Mouse (Mus musculus): ENCODE measurements around the gene Orc5.
A peak's percentile ranks its signal among the peaks of the same experiment; 100 is the strongest.

Gene Orc5

DNA sequence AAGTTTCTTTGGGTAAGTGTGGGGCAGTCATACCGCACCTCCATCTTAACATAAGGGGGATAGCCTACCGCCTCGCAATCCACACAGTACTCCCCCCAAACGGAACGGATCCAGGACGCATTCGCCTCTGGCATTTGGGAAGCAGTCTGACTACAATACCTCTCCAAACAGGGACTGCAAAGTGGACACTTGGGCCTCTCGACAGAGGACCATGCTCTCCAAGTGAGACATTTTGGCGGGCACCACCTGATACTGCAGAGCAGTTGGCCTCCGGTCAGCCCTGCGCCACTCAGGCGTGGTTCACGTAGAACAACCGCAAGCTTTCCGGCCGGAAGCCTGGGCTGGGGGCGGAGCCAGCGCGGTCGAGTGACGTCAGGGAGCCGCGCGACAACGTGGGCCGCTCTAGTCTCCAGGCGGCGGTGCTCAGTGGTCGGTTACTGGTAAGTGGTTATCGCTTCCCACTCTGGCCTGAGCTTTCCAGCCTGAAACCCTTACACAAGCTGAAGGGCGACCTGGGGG, at the start of gene Orc5:
Orc5 (minus strand) TSS at position 397 of the 519 bp plus-strand sequence.
- DNase-seq (ENCODE audit: low spot score in 2 of 2): peak; percentile 83 to 92

DNA sequence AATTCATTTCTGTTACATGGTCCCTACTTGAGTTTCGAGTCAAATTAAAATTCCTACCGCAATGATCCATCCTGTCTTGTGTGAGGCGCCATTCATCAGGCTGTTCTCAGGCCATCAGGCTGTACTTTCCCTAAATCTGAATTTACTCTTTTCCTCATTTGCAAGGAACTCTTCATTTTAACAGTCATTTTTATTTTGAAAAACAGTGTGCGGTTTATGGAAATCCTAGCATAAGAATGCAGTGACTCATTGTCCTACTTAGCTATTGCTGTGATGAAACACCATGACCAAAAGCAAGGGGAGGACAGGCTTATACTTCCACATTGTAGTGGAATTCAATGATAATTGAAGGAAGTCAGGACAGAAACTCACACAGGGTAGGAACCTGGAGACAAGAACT, 46.8 kb upstream of the Orc5 start:
- no peak for DNase-seq (ENCODE audit: low spot score in 2 of 2)

DNA sequence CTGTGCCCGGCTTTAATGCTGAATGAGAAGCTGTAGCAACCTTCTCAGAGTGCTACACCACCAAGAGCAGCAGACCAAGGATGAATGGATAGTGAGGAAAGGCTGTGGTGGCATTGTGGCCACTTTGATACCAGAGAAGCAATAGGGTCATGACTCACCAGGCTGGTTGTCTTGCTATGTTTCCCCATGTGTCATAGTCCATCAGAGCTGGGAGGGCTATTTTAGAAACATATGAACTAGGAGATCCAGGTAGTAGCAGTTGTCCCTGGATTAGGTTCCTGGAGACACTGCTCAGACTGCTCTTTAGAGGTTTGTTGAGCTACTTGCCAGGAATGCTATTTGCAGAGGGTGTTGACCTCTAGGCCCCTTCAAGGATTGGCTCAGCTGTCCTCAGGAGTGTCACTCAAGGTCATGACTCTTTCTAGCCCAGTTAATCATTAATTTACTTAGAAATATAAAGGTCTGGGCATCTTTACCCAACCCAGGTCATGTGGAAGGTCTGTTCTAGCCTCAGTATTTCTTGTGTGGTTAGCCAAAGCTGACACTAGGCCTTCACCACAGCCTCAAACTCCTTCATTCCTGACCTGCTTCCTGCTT, 39.2 kb upstream of the Orc5 start:
- DNase-seq (ENCODE audit: low spot score in 2 of 2): no peak

DNA sequence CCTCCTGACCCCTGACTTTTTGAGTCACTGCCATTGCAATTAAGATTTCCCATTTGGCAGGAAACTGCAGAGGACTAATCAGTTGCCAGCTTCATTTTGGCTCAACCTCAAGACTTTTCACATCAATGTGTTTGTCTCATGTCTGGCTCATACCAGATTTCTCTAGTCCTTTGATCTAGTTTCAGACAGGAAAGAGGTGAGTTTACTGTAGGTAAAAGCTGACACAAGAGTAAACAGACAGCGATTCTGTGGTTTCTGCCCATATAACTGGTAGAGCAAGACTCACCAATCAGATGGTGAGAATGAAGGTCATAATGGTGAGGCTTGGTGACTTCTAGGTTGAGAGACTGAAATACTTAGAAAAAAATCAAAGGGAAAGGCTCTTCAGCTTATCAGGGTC, 37.3 kb upstream of the Orc5 start:
- DNase-seq (ENCODE audit: low spot score in 2 of 2): no peak

DNA sequence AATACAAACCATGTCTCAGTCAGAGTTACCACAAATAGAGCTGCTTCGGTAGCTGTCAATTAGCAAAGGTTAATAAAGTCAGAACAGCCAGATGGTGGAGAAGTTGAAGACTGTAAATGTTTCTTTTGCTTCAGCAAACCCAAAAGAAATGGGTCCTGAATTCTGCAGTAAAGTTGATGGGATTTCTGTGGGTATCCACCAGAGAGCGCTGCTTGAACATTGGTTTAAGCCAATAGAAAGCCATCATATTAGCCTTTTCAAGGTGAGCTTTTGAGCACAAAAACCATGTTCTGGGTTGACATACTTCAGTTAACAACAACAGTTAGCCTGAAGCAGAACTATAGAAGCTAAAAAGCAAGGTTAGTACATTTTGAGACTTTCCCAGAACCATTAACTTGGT, 34.3 kb upstream of the Orc5 start:
- no peak for DNase-seq (ENCODE audit: low spot score in 2 of 2)

DNA sequence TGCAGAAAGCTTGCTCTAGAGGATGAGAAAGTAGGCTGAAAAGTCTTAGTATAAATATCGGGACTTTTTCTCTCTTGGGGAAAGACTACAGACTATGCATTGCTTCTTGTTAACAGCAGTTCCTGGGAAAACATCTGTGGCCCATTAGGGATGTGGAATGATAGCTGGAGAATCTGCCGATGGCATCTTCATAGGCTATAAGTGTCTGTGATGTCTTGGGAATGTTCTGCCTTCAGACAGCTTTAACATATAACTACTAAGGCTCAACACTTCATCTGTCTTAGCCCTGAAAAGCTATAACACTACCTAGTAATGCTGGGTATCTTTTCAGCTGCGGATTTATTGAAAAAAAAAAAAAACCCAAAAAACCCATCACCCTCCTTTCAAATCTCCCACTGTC, 27.8 kb upstream of the Orc5 start:
- DNase-seq (ENCODE audit: low spot score in 2 of 2): no peak

DNA sequence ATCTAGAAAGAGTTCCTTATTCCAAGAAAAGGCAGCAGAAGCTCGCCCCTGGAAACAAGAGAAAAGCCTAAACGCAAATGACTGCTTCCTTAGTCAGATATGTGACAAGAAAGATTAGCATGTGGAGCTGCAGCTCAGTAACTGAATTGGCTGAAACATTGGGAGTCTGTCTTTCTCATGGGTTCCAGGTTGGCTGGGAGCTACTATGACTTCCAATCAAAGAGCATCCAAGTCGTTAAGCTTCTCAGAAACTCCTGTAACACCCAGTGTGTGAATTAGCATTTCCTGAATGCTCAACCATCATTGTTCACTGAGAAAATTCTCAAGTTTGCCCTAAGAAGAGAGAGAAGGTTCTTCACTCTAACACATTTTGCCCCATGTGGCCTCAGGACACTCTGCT, 24.5 kb upstream of the Orc5 start:
- DNase-seq (ENCODE audit: low spot score in 2 of 2): no peak

DNA sequence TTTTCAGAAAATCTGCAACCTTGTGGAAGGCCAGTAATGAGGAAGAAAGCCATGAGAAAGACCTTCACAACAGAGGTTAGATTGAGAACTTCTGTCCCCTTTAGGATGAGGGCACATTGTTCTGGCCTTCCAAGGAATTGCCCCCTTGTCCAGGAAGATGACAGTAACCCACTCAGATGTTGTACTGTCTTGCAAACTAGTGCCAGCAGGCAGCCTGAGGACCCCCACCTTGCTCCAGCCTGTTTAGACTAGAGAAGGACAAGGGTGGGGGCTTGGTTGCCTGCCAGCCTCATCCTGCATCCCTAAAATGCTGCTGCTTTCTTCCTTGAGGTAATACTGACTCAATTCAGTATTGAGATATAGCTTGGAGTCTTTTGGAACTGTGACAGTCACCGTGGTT, 23.9 kb upstream of the Orc5 start:
- DNase-seq (ENCODE audit: low spot score in 2 of 2): no peak

DNA sequence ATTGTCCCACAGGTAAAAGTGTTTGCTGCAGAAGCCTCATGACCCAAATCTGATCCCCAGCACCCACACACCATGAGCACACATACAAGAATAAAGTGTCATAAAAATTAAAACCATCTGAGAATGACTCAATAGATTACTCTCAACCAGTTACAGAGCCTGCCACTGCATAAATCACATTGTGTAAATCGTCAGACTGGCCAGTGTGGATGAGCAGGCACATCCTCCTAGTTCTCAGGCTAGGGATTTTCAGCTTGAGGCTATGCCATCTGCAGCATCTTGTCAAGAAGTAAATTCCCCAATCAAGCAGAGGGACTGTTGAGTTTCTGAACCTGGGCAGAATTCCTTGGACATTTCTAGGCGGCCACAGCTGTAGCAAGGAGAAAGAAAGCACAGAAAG, 23.5 kb upstream of the Orc5 start:
- DNase-seq (ENCODE audit: low spot score in 2 of 2): no peak

DNA sequence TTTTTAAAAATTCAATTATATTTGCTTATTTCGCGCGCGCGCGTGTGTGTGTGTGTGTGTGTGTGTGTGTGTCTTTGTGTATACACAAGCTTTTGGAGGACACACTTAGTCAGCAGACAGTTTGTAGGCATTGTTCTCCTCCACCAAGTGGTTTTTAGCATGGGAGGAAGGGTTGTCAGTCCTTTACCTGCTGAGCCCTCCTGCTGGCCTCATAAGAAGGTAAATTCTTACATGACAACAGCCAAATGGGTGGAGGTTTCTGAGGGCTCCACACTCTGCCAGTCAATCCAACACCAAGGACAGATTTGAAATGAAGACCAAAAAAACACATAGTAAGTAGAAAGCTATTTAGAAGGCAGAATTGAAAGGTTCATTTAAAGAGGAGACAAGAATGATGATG, 22.7 kb upstream of the Orc5 start:
- DNase-seq (ENCODE audit: low spot score in 2 of 2): no peak

DNA sequence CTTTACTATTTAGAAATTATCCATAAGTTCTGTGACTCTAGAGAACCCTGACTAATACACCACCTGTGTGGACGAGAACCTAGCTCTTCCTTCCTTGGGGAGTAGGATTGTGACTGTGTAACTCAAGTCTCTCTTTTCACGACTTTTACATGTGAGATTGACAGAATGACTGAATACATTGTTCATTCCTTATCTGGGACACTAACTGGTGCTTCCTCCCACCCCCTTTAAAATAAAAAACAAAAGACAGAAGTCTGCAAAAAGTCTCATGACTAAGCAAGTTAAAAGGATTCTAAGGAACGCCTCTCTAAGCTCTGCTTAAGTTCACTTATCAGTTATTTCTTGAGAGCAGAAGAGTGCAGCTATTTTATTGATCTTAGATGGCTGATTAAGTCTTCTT, 22.2 kb upstream of the Orc5 start:
- DNase-seq (ENCODE audit: low spot score in 2 of 2): no peak

DNA sequence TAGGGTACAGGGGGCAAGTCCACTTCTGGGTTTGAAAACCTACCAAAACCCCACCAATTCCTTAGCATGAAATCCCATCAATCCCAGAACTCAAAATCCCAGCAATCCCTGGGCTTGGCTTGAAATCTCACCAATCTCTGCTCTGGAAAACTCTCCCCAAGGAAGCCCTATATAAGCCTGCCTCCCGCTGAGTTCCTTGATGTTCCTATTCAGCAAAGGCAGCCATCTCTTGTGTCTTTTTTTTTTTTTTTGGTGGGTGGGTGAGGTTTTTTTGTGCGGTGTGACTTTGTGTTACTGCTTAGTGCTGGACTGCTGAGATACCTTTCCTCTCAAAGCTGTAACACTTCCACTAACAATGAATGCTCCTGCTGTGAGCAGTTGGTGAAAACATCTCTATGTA, 15.5 kb upstream of the Orc5 start:
- DNase-seq (ENCODE audit: low spot score in 2 of 2): no peak

DNA sequence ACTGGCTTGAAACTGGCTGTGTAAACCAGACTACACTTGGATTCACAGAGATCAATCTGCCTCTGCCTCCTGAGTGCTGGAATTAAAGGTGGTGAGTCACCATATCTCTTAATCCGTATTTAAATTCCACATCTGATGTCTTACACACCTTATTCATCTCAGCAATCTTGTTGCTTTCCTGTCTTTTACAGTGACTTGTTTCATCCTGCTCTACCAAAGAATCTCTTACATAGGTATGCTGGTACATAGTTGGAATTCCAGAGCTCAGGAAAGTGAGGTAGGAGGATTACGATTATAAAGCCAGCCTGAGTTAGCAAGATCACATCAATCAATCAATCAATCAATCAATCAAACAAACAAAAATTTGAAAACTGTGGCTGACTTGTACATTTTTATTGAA, 9.6 kb upstream of the Orc5 start:
- no peak for DNase-seq (ENCODE audit: low spot score in 2 of 2)

DNA sequence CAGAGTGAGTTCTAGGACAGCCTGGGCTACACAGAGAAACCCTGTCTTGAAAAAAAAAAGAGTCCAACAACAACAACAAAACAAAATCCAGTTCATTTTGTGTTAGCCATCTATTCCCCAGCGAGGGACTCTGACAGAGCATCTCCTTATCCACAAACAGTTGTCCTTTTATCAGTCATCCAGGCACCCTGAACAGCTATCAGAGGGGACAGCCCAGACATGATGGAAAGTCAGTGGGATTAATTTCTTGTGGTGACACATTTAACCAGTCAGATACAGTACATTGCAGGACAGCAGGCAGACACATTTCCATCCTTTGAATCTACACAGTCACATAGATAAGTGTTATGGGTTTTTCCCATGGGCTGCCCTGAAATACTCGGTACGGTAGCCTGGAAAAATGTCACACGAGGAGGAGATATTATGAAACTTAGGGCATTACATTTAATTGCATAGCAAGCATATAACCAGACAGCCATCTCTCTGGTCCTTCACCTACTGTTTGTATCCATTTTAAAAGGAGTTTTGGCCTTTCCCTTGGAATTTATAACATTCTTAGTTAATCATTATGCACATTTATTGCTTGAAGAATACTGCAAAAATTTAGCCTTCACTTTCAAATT, 7.4 kb upstream of the Orc5 start:
- DNase-seq (ENCODE audit: low spot score in 2 of 2): no peak

DNA sequence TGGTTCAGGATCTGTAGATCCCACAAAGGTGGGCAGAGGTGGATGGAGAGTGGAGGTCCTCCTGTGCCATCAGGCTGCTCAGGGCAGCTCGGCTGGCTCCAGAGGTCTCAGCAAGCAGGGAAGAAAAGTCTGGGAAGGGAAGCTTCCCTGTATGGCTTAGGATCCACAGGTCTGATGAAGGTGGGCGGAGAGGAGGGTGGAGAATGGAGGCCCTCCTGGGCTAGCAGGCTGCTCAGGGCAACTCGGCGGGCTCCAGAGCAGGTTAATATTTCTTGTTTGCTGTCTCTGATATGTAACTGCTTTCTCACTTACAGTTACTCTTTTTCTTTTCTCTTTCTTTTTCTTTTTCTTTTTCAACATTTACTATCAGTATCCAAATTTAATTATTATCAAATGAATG, 6.5 kb upstream of the Orc5 start:
- no peak for DNase-seq (ENCODE audit: low spot score in 2 of 2)

DNA sequence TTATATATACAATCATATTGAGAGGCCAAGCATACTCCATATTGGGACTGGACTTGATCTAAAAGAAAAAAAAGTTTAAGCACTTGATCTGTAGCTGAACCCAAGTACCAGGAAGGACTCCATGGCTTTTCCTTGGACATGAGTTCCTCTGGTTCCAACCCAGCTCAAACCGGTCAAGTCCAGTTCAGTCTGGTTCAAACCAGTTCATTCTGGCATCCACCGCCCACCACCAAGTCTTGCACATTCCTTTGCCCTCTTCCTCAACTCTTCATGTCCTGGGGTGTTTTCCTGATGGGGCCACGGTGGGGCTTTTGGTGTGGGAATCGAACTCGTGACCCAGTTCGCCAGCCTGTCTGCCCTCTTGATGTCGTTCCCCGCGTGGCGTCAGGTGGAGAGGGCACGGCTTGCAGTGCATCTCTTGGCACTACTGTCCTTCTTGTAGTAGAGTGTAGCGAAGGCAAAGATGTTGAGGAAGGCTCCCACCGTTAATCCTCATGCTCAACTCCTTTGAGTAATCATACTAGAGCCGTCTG, 2.1 kb upstream of the Orc5 start:
- DNase-seq (ENCODE audit: low spot score in 2 of 2): no peak

DNA sequence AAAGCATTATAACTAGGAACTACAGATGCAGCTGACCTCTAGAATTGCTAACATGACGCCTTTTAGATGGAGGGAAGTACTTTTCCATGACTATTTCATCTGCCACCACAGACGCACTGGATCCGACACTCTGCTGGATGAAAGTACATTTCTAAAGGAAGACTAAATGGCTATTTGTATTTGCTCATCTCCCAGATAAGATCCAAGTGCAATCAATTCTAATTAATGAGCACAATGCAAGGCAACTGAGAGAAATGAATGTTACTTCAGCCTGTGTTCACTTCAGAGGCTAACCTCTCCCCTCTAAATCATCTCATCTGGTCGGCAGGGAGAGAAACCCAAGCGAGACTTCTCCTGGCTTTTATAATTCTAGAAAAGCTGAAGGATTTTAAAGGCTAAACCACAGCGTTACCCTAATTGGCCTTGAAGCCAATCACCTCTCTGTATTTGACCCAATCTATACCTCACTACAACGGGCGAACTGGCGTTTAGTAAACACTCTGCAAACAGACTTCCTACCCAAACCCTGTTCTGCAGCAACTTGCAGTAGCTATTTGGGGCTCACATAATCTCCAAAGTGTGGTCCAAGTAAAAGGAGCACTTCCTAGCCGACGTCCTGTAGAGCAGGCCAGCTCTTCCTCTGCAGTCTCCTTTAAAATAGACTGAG, 730 bp downstream of the Orc5 start:
- DNase-seq (ENCODE audit: low spot score in 2 of 2): no peak

DNA sequence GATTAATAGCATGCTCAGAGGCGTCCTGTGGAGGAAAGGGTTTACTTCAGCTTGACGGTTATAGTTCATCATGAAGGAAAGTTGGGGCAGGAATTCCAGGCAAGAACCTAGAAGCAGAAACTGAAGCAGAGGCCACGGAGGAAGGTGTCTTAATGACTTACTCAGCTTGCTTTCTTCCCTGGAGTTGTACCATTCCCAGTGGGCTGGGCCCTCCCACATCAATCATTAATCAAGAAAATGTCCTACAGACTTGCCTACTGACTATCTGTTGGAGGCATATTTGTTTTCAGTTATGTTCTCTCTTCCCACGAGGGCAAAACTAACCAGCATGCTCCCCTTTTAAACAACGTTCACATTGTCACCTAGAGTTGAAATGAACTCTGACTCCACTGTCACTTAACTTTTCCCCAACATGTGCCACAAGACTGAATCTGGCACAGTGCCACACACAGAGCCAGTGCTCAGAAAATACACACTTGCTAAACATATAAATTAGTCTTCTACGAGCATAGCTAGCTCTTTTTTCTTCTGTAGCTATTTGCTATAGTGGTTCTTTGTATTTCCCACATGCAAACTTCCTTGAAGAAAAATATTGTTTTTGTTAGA, 1.6 kb downstream of the Orc5 start:
- no peak for DNase-seq (ENCODE audit: low spot score in 2 of 2)

DNA sequence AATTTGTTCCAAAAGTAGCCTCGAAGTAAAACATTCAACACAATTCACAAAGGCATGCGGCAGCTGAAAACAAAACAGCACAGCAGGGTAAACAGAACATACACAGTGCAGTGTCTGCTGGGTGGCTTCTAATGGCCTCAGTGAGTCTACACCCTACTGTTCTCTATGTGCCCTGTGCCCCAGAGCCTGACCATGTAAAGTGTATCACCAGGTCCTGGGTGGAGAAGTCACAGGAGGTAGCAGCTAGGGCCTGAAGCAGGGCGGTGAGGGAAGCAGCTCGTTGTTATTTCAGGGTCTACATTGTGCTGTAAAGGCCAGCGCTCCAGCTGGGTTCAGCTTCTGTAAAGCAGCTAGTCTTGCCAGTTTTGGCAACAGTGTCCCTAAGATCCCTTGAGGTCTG, 3.7 kb downstream of the Orc5 start:
- DNase-seq (ENCODE audit: low spot score in 2 of 2): no peak

DNA sequence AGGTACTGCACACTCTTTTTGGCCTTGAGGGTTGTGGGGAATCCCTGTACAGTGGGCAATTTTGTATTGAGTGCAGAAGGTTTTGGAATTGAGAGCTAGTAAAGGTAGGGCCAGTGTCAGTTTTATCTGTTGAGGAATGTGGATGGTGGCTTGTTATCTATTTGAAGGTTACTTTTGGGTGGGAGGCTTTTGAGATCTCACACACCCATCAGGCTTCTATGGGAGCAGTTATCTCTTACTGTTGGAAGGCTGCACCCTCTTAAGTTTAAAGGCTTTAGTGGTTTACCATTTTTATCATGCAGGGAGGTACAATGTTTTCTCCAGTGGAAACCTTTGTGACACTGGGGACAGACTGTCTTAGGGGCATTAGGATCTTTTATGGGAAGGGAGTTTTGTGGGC, 4.9 kb downstream of the Orc5 start:
- no peak for DNase-seq (ENCODE audit: low spot score in 2 of 2)

DNA sequence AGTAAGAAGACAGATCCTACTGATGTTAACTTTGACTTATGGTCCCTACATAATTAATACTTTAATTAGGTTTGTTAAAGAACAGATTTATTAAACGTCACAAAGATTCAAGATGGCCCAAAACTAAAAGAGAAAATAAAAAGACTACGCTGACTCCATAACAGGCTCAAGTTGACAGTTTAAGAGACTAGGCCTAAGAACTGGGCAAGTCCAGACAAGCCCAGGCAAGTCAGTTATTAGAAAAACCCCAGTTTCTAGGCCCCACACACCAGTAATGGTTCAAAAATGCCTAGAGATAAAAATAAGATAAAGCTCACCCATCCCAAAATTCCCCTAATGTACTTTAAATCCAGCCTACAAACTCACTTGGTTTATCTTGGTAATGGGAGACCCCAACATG, 7.6 kb downstream of the Orc5 start:
- no peak for DNase-seq (ENCODE audit: low spot score in 2 of 2)

DNA sequence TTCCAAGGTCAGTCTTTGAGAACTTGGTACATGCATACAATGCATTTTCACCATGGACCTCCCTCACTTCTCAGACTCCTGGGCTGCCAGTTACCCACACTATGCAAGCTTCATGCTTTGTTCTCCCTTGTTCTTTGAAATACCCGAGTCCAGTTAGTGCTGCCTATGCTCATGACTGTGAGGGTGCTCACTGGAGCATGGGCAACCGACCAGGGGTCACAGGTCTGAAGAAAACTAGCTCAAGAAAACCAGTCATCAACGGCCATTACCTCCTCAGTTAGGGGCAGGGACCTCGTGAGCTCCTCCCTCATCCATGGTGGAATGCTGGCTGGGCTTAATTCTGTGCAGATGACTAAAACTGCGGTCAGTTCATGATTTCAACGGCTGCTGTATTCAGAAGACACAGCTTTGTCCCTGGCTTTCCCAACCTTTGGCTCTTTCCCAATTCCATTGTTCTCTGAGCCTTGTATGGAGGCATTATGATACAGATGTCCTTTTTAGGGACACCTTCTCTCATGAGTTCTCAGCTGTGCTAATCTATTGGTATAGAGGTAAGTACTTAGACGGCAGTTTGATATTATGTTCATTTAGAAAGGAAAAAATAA, 11.1 kb downstream of the Orc5 start:
- DNase-seq (ENCODE audit: low spot score in 2 of 2): no peak
